Mouse (Mus musculus) E14TG2a.4 (cell line): ENCODE measurements at regions not wholly inside any gene's neighbourhood (a gene's known extent, or its start where the extent isn't known, plus 50 kb on each side); places are given as distances from the start of the nearest gene placed in this dataset.

Experiments used
- CTCF ChIP-seq: conservative IDR thresholded peaks from 2 replicates; pipeline ENCODE4 v1.5.1; 2014; ENCODE audit warnings: low read length
- POU5F1 ChIP-seq: IDR thresholded peaks from 2 replicates; pipeline ENCODE4 v1.6.1; 2014; ENCODE audit warnings: low read length, borderline replicate concordance

- TF ChIP-seq CTCF = no peak
- no peak for TF ChIP-seq POU5F1
Observed at GRCm38 (mm10) chr2:8825406-8825805, 1055.6 kb upstream of the 4930412O13Rik start.
